Mouse (Mus musculus) forebrain, postnatal 0 days (tissue): ENCODE data around the gene Gm10401. TPM values are rescaled to one million over a fixed set of nuclear protein-coding genes. Genes with fewer than 3 reads are reported as not detected.
A peak's percentile ranks its signal among the peaks of the same experiment; 100 is the strongest.

Source experiments
- ATAC-seq: fragments of 200-750 bp; cut with Nextera tagmentation; 2 replicates; pipeline ENCODE4 v1.8.0; 2017; ENCODE audit warnings: mild to moderate bottlenecking, moderate library complexity
- DNase-seq: peaks from one replicate; pipeline ENCODE4 v3.0.0-alpha.2; 2015
- H3K27ac ChIP-seq: fragments of 300-500 bp; sonication (generic); 2 replicates; pipeline ENCODE4 v1.5.1; 2014; ENCODE audit warnings: low read depth, mild to moderate bottlenecking, antibody characterized with exemption, low read length, moderate library complexity, mixed read lengths
- H3K27me3 ChIP-seq: fragments of 300-500 bp; sonication (generic); 2 replicates; pipeline ENCODE4 v1.6.1; 2014; ENCODE audit warnings: mild to moderate bottlenecking, low read length, mixed read lengths; ENCODE audit not compliant: insufficient read depth
- H3K36me3 ChIP-seq: fragments of 300-500 bp; sonication (generic); 2 replicates; pipeline ENCODE4 v1.6.1; 2014; ENCODE audit warnings: mild to moderate bottlenecking, moderate library complexity; ENCODE audit not compliant: insufficient read depth
- H3K4me1 ChIP-seq: fragments of 300-500 bp; sonication (generic); 2 replicates; pipeline ENCODE4 v1.6.1; 2014; ENCODE audit warnings: antibody characterized with exemption; ENCODE audit not compliant: insufficient read depth
- H3K4me2 ChIP-seq: fragments of 300-500 bp; sonication (generic); 2 replicates; pipeline ENCODE4 v1.6.1; 2014; ENCODE audit warnings: low read depth, mild to moderate bottlenecking, moderate library complexity
- H3K4me3 ChIP-seq: fragments of 300-500 bp; sonication (generic); 2 replicates; pipeline ENCODE4 v1.5.1; 2014; ENCODE audit warnings: low read depth, low read length, mixed read lengths
- H3K9ac ChIP-seq: fragments of 300-500 bp; sonication (generic); 2 replicates; pipeline ENCODE4 v1.6.1; 2014; ENCODE audit warnings: mild to moderate bottlenecking
- H3K9me3 ChIP-seq: fragments of 300-500 bp; sonication (generic); 2 replicates; pipeline ENCODE4 v1.6.1; 2016; ENCODE audit warnings: low read length
- CTCF ChIP-seq: sonication (generic); IDR thresholded peaks from 2 replicates; pipeline ENCODE4 v1.5.1; 2016; ENCODE audit warnings: antibody characterized with exemption, control low read depth, low read depth
- WGBS: fragments of 180-500 bp; shearing (Covaris S2); extraction: QIAGEN DNeasy Blood & Tissue Kit; methylation state at CpG from one replicate; pipeline ENCODE4 v1.1.7; 2014; 5-methylcytosine and 5-hydroxymethylcytosine counted together
- polyA plus RNA-seq: library from polyadenylated mRNA; unstranded; fragments of >200 nt; fragmentation: Nextera tagmentation; extraction: Ambion mirVana; gene quantifications from 2 replicates; pipeline ENCODE4 v1.2.1, GENCODE M21; 2015
- total RNA-seq: library from RNA; depleted of rRNA; stranded (reverse); fragments of >200 nt; gene quantifications from 2 replicates; pipeline ENCODE4 v1.2.3, GENCODE M21; 2014

Gene Gm10401
- total and polyA plus RNA-seq, 2 experiments from 2014 or later, result 44.0 TPM; not detected in 1

- Histone ChIP-seq H3K27ac (no peak overlapping the region), H3K9ac (no peak overlapping the region), H3K27me3 (no peaks in the 10 kb centered on the region), H3K4me1 (no peaks in the 10 kb centered on the region), H3K36me3 (peaks cover 23% of the 10 kb centered on the region), H3K9me3 (no peaks in the 10 kb centered on the region), H3K4me2 (no peak overlapping the region), H3K4me3 (no peak overlapping the region)
- no peak for TF ChIP-seq CTCF
- 87% methylated on average over 2 of the region's 2 CpGs for WGBS
- ATAC-seq (no peak), DNase-seq (no peak)
These were observed 4.1 kb upstream of the Gm10401 start for GRCm38 (mm10) chr5:115102231-115102630.

- 91% methylated on average over 6 of the region's 6 CpGs for WGBS
- H3K27me3 ChIP-seq, result no peaks in the 10 kb centered on the region
- no peak for TF ChIP-seq CTCF
- H3K9ac ChIP-seq, result no peak overlapping the region
- H3K27ac ChIP-seq, result no peak overlapping the region
- peaks cover 41% of the 10 kb centered on the region for H3K36me3 ChIP-seq
- no peaks in the 10 kb centered on the region for H3K4me1 ChIP-seq
- ATAC-seq (no peak), DNase-seq (no peak)
- no peak overlapping the region for H3K4me2 ChIP-seq
- H3K4me3 ChIP-seq, result no peak overlapping the region
- no peaks in the 10 kb centered on the region for H3K9me3 ChIP-seq
These were observed 2.4 kb upstream of the Gm10401 start for GRCm38 (mm10) chr5:115100473-115100872.

GRCm38 (mm10) chr5:115099991-115100390 lies 1.9 kb upstream of the Gm10401 start:
- no peak for DNase-seq
- H3K27ac ChIP-seq, result no peak overlapping the region
- H3K4me1 ChIP-seq, result no peaks in the 10 kb centered on the region
- no peaks in the 10 kb centered on the region for H3K9me3 ChIP-seq
- H3K27me3 ChIP-seq, result no peaks in the 10 kb centered on the region
- peaks cover 46% of the 10 kb centered on the region for H3K36me3 ChIP-seq
- no peak overlapping the region for H3K4me3 ChIP-seq
- H3K4me2 ChIP-seq, result no peak overlapping the region
- WGBS, result 88% methylated on average over 9 of the region's 9 CpGs
- TF ChIP-seq CTCF, result no peak
- no peak overlapping the region for H3K9ac ChIP-seq
- ATAC-seq, result no peak

- TF ChIP-seq CTCF, result no peak
- no peak for DNase-seq
- Histone ChIP-seq H3K4me3 (no peak overlapping the region), H3K27ac (no peak overlapping the region), H3K4me2 (no peak overlapping the region), H3K4me1 (no peaks in the 10 kb centered on the region), H3K27me3 (no peaks in the 10 kb centered on the region), H3K9ac (no peak overlapping the region), H3K36me3 (peaks cover 50% of the 10 kb centered on the region), H3K9me3 (no peaks in the 10 kb centered on the region)
- WGBS, result 83% methylated on average over 5 of the region's 5 CpGs
- ATAC-seq, result no peak
These were observed 1.4 kb upstream of the Gm10401 start for GRCm38 (mm10) chr5:115099530-115099929.

GRCm38 (mm10) chr5:115091776-115092175 lies 6.3 kb downstream of the Gm10401 start:
- peaks cover 67% of the 10 kb centered on the region for H3K36me3 ChIP-seq

GRCm38 (mm10) chr5:115091015-115091414 lies 7.1 kb downstream of the Gm10401 start:
- Histone ChIP-seq H3K4me3 (no peak overlapping the region), H3K4me1 (no peaks in the 10 kb centered on the region), H3K4me2 (no peak overlapping the region), H3K27me3 (no peaks in the 10 kb centered on the region), H3K27ac (no peak overlapping the region), H3K36me3 (peaks cover 61% of the 10 kb centered on the region), H3K9ac (no peak overlapping the region), H3K9me3 (no peaks in the 10 kb centered on the region)
- WGBS, result 86% methylated on average over 3 of the region's 3 CpGs
- ATAC-seq (no peak), DNase-seq (no peak)
- TF ChIP-seq CTCF, result no peak

More at GRCm38 (mm10) chr5:115091776-115092175, 6.3 kb downstream of the Gm10401 start:
- no peak overlapping the region for H3K9ac ChIP-seq
- no peaks in the 10 kb centered on the region for H3K9me3 ChIP-seq
- no peak overlapping the region for H3K4me3 ChIP-seq
- no peaks in the 10 kb centered on the region for H3K4me1 ChIP-seq
- ATAC-seq, result no peak
- no peaks in the 10 kb centered on the region for H3K27me3 ChIP-seq
- DNase-seq, result no peak
- TF ChIP-seq CTCF, result no peak
- 91% methylated on average over 6 of the region's 6 CpGs for WGBS
- H3K27ac ChIP-seq, result no peak overlapping the region
- no peak overlapping the region for H3K4me2 ChIP-seq

- 0 out of 2 replicates have a peak, but pooled peaks have one; percentile 19 for TF ChIP-seq CTCF
- H3K36me3 ChIP-seq, result peaks cover 51% of the 10 kb centered on the region
- no peaks in the 10 kb centered on the region for H3K9me3 ChIP-seq
- H3K4me2 ChIP-seq, result no peak overlapping the region
- no peaks in the 10 kb centered on the region for H3K27me3 ChIP-seq
- no peak for ATAC-seq
- no peaks in the 10 kb centered on the region for H3K4me1 ChIP-seq
- no peak overlapping the region for H3K27ac ChIP-seq
- no peak for DNase-seq
- no peak overlapping the region for H3K4me3 ChIP-seq
- no peak overlapping the region for H3K9ac ChIP-seq
- WGBS, result 91% methylated on average over 5 of the region's 5 CpGs
These were observed 8.4 kb downstream of the Gm10401 start for GRCm38 (mm10) chr5:115089592-115090268.
